Mouse (Mus musculus) lung, adult 2 months (tissue): ENCODE data around the gene Btaf1. TPM values are rescaled to one million over a fixed set of nuclear protein-coding genes. Genes with fewer than 3 reads are reported as not detected.

Experiments
- DNase-seq: peaks from one replicate; pipeline ENCODE4 v3.0.0; 2022
- H3K4me1 ChIP-seq: fragments of 200-500 bp; 2 replicates; pipeline ENCODE4 v1.6.1; 2011; ENCODE audit warnings: low read length; ENCODE audit not compliant: control insufficient read depth, insufficient read depth
- H3K4me3 ChIP-seq: fragments of 200-500 bp; replicated peaks from 2 replicates; pipeline ENCODE3; 2011; ENCODE audit warnings: low read depth, mild to moderate bottlenecking, control low read depth, low read length; ENCODE audit errors: extremely low read depth
- CTCF ChIP-seq: fragments of 200-500 bp; IDR thresholded peaks from 2 replicates; pipeline ENCODE4 v1.5.1; 2011; ENCODE audit warnings: mild to moderate bottlenecking, low read length, control low read depth; ENCODE audit not compliant: insufficient read depth
- POLR2A ChIP-seq: fragments of 200-500 bp; IDR thresholded peaks from 2 replicates; pipeline ENCODE4 v1.6.1; 2011; ENCODE audit warnings: low read depth, mild to moderate bottlenecking, control low read depth, low read length, borderline replicate concordance; ENCODE audit errors: extremely low read depth
- WGBS: fragments of 180-500 bp; shearing (Covaris S2); methylation state at CpG from one replicate; pipeline ENCODE4 v1.1.7; 2018; 5-methylcytosine and 5-hydroxymethylcytosine counted together
- polyA plus RNA-seq: library from polyadenylated mRNA; depleted of rRNA; stranded (reverse); fragments of >200 nt; gene quantifications from 2 replicates; pipeline ENCODE4 v1.2.3, GENCODE M21; 2012; rRNA removed

The Btaf1 gene
- polyA plus RNA-seq: 4.6 and 6.3 TPM in 2 replicates

- peaks cover 4% of the 10 kb centered on the region for H3K4me1 ChIP-seq
- no peak for TF ChIP-seq CTCF
- TF ChIP-seq POLR2A: peak; percentile 72; the same call in 1 of the 2 replicates
- DNase-seq: peak; percentile 86
- WGBS: under 1% methylated on average over 98 of the region's 98 CpGs
- peak within 1 kb of the TSS; percentile 66 for H3K4me3 ChIP-seq
These were observed at the start of gene Btaf1 for GRCm38 (mm10) chr19:36925671-36926552. Gene Btaf1, plus strand, starts transcription at chr19:36926079.

GRCm38 (mm10) chr19:36877329-36877728 is 48.5 kb upstream of the Btaf1 start:
- Histone ChIP-seq H3K4me3 (no peak overlapping the region), H3K4me1 (no peaks in the 10 kb centered on the region)
- no peak for TF ChIP-seq POLR2A
- TF ChIP-seq CTCF: no peak
- DNase-seq: no peak

GRCm38 (mm10) chr19:36878743-36879495 is 47.0 kb upstream of the Btaf1 start:
- no peaks in the 10 kb centered on the region for H3K4me1 ChIP-seq
- no peak for TF ChIP-seq CTCF
- TF ChIP-seq POLR2A: no peak
- H3K4me3 ChIP-seq: no peak overlapping the region
- DNase-seq: no peak
- WGBS: 67% methylated on average over 11 of the region's 11 CpGs

GRCm38 (mm10) chr19:36883119-36883518 is 42.8 kb upstream of the Btaf1 start:
- no peak for TF ChIP-seq POLR2A
- peak; percentile 26; the same call in 1 of the 2 replicates for TF ChIP-seq CTCF
- 82% methylated on average over 6 of the region's 6 CpGs for WGBS
- peak; percentile 14 for DNase-seq
- Histone ChIP-seq H3K4me1 (no peaks in the 10 kb centered on the region), H3K4me3 (no peak overlapping the region)

- H3K4me3 ChIP-seq: no peak overlapping the region
- TF ChIP-seq CTCF (no peak), POLR2A (no peak)
- 86% methylated on average over 2 of the region's 2 CpGs for WGBS
- DNase-seq: no peak
- H3K4me1 ChIP-seq: no peaks in the 10 kb centered on the region
These were observed 39.6 kb upstream of the Btaf1 start for GRCm38 (mm10) chr19:36886316-36886715.

- no peak for DNase-seq
- H3K4me1 ChIP-seq: no peaks in the 10 kb centered on the region
- TF ChIP-seq POLR2A (no peak), CTCF (no peak)
- H3K4me3 ChIP-seq: no peak overlapping the region
- WGBS: 82% methylated on average over 3 of the region's 3 CpGs
These were observed 38.2 kb upstream of the Btaf1 start for GRCm38 (mm10) chr19:36887706-36888105.

- no peaks in the 10 kb centered on the region for H3K4me1 ChIP-seq
- no peak for DNase-seq
- whole genome bisulfite sequencing: 90% methylated on average over 3 of the region's 3 CpGs
- H3K4me3 ChIP-seq: no peak overlapping the region
- TF ChIP-seq POLR2A: no peak
- TF ChIP-seq CTCF: no peak
These were observed 34.1 kb upstream of the Btaf1 start for GRCm38 (mm10) chr19:36891746-36892145.

GRCm38 (mm10) chr19:36896791-36897569 is 28.9 kb upstream of the Btaf1 start:
- 42% methylated on average over 10 of the region's 10 CpGs for WGBS

GRCm38 (mm10) chr19:36897778-36898177 is 28.1 kb upstream of the Btaf1 start:
- Histone ChIP-seq H3K4me1 (no peaks in the 10 kb centered on the region), H3K4me3 (no peak overlapping the region)
- WGBS: 51% methylated on average over 9 of the region's 9 CpGs
- DNase-seq: peak; percentile 10
- TF ChIP-seq POLR2A (no peak), CTCF (peak; percentile 68)

More at GRCm38 (mm10) chr19:36896791-36897569, 28.9 kb upstream of the Btaf1 start:
- no peak overlapping the region for H3K4me3 ChIP-seq
- TF ChIP-seq CTCF: no peak
- no peak for DNase-seq
- H3K4me1 ChIP-seq: no peaks in the 10 kb centered on the region
